Mouse (Mus musculus): Measurements from ENCODE around the gene Gmpr2. TPM values are rescaled to one million over a fixed set of nuclear protein-coding genes. Genes with fewer than 3 reads are reported as not detected.

Gmpr2 gene
- 60.7 and 61.6 TPM in 2 replicates for polyA plus RNA-seq (2016; fragmentation: Nextera tagmentation; extraction: Ambion mirVana)

GRCm38 (mm10) chr14:55671833-55672740, at the start of gene Gmpr2, which contains the start of gene Nedd8:
TSS of gene Gmpr2 (plus strand) at chr14:55671941.
TSS of gene Nedd8 (minus strand) at chr14:55672124.
- peak within 1 kb of the TSS; percentile 96 for H3K4me2 ChIP-seq (replicated peaks)
- H3K9me3 ChIP-seq = no peaks in the 10 kb centered on the region
- peaks cover 15% of the 10 kb centered on the region for H3K4me1 ChIP-seq
- H3K36me3 ChIP-seq = peaks cover 17% of the 10 kb centered on the region
- WGBS = 1% methylated on average over 38 of the region's 38 CpGs
- H3K9ac ChIP-seq = peak within 1 kb of the TSS; percentile 80
- H3K27me3 ChIP-seq (replicated peaks) = no peaks in the 10 kb centered on the region
- ATAC-seq (ENCODE audit: low FRiP score, low read depth) = peak; percentile 97
- H3K4me3 ChIP-seq = peak within 1 kb of the TSS; percentile 74
- H3K27ac ChIP-seq = peak within 1 kb of the TSS; percentile 72; the same call in 1 of the 2 replicates

GRCm38 (mm10) chr14:55628077-55628827, 43.5 kb upstream of the Gmpr2 start:
- whole genome bisulfite sequencing = 83% methylated on average over 27 of the region's 27 CpGs
- peaks cover 97% of the 10 kb centered on the region for H3K36me3 ChIP-seq

GRCm38 (mm10) chr14:55629312-55629711, 42.4 kb upstream of the Gmpr2 start:
- 0 out of 2 replicates have a peak overlapping the region, but pooled peaks have one; percentile 5 for H3K9ac ChIP-seq
- WGBS = 57% methylated on average over 5 of the region's 5 CpGs
- H3K4me3 ChIP-seq = no peak overlapping the region
- H3K4me2 ChIP-seq (replicated peaks) = no peak overlapping the region
- ATAC-seq (ENCODE audit: low FRiP score, low read depth) = no peak
- H3K27ac ChIP-seq = no peak overlapping the region
- peaks cover 5% of the 10 kb centered on the region for H3K4me1 ChIP-seq
- H3K9me3 ChIP-seq = no peaks in the 10 kb centered on the region
- peaks cover 98% of the 10 kb centered on the region for H3K36me3 ChIP-seq
- H3K27me3 ChIP-seq (replicated peaks) = no peaks in the 10 kb centered on the region

More at GRCm38 (mm10) chr14:55628077-55628827, 43.5 kb upstream of the Gmpr2 start:
- no peak for ATAC-seq (ENCODE audit: low FRiP score, low read depth)
- Histone ChIP-seq H3K27ac (no peak overlapping the region), H3K27me3 (replicated peaks) (no peaks in the 10 kb centered on the region), H3K9ac (no peak overlapping the region), H3K9me3 (no peaks in the 10 kb centered on the region), H3K4me1 (no peaks in the 10 kb centered on the region), H3K4me3 (no peak overlapping the region), H3K4me2 (replicated peaks) (no peak overlapping the region)

- H3K9me3 ChIP-seq = no peaks in the 10 kb centered on the region
- peaks cover 71% of the 10 kb centered on the region for H3K36me3 ChIP-seq
- WGBS = 4% methylated on average over 23 of the region's 23 CpGs
- H3K27ac ChIP-seq = no peak overlapping the region; the same call in 1 of the 2 replicates
- peak overlapping the region; percentile 79 for H3K9ac ChIP-seq
- H3K4me3 ChIP-seq = peak overlapping the region; percentile 68
- peak overlapping the region; percentile 94 for H3K4me2 ChIP-seq (replicated peaks)
- no peaks in the 10 kb centered on the region for H3K27me3 ChIP-seq (replicated peaks)
- ATAC-seq (ENCODE audit: low FRiP score, low read depth) = peak; percentile 80
- peaks cover 22% of the 10 kb centered on the region for H3K4me1 ChIP-seq
Measured at GRCm38 (mm10) chr14:55634874-55635522, 36.7 kb upstream of the Gmpr2 start.

GRCm38 (mm10) chr14:55635523-55636007, 36.2 kb upstream of the Gmpr2 start, which contains the start of gene Ipo4:
TSS of gene Ipo4 (minus strand) at chr14:55635957.
- Histone ChIP-seq H3K27me3 (replicated peaks) (no peaks in the 10 kb centered on the region), H3K4me1 (peaks cover 22% of the 10 kb centered on the region), H3K9ac (peak within 1 kb of the TSS; percentile 79), H3K9me3 (no peaks in the 10 kb centered on the region), H3K4me2 (replicated peaks) (peak within 1 kb of the TSS; percentile 94), H3K27ac (no peak within 1 kb of the TSS; the same call in 1 of the 2 replicates), H3K4me3 (peak within 1 kb of the TSS; percentile 68), H3K36me3 (peaks cover 71% of the 10 kb centered on the region)
- peak; percentile 87 for ATAC-seq (ENCODE audit: low FRiP score, low read depth)
- WGBS = 2% methylated on average over 33 of the region's 33 CpGs

- Histone ChIP-seq H3K27me3 (replicated peaks) (no peaks in the 10 kb centered on the region), H3K9ac (no peak within 1 kb of the TSS), H3K9me3 (no peaks in the 10 kb centered on the region), H3K4me1 (peaks cover 29% of the 10 kb centered on the region), H3K4me3 (no peak within 1 kb of the TSS), H3K36me3 (peaks cover 59% of the 10 kb centered on the region), H3K27ac (no peak within 1 kb of the TSS), H3K4me2 (replicated peaks) (no peak within 1 kb of the TSS)
- no peak for ATAC-seq (ENCODE audit: low FRiP score, low read depth)
- WGBS = 94% methylated on average over 9 of the region's 9 CpGs
Measured at GRCm38 (mm10) chr14:55637795-55638194, 33.9 kb upstream of the Gmpr2 start, which contains the start of gene Gm49378. TSS of gene Gm49378 (minus strand) at chr14:55637895.

GRCm38 (mm10) chr14:55640816-55641215, 30.9 kb upstream of the Gmpr2 start:
- Histone ChIP-seq H3K9me3 (no peaks in the 10 kb centered on the region), H3K9ac (no peak overlapping the region), H3K4me2 (replicated peaks) (no peak overlapping the region), H3K27ac (no peak overlapping the region), H3K36me3 (peaks cover 45% of the 10 kb centered on the region), H3K27me3 (replicated peaks) (no peaks in the 10 kb centered on the region), H3K4me3 (no peak overlapping the region), H3K4me1 (peaks cover 27% of the 10 kb centered on the region)
- ATAC-seq (ENCODE audit: low FRiP score, low read depth) = no peak
- 96% methylated on average over 14 of the region's 14 CpGs for WGBS

GRCm38 (mm10) chr14:55641291-55641690, 30.4 kb upstream of the Gmpr2 start:
- H3K9ac ChIP-seq = no peak overlapping the region
- 95% methylated on average over 13 of the region's 13 CpGs for WGBS
- no peaks in the 10 kb centered on the region for H3K27me3 ChIP-seq (replicated peaks)
- no peak overlapping the region for H3K4me3 ChIP-seq
- no peaks in the 10 kb centered on the region for H3K9me3 ChIP-seq
- H3K4me2 ChIP-seq (replicated peaks) = no peak overlapping the region
- H3K4me1 ChIP-seq = peaks cover 23% of the 10 kb centered on the region
- peaks cover 47% of the 10 kb centered on the region for H3K36me3 ChIP-seq
- ATAC-seq (ENCODE audit: low FRiP score, low read depth) = no peak
- H3K27ac ChIP-seq = no peak overlapping the region

GRCm38 (mm10) chr14:55642679-55643059, 29.1 kb upstream of the Gmpr2 start:
- WGBS = 27% methylated on average over 8 of the region's 8 CpGs
- ATAC-seq (ENCODE audit: low FRiP score, low read depth) = peak; percentile 30; the same call in 1 of the 2 replicates
- Histone ChIP-seq H3K9ac (peak overlapping the region; percentile 89), H3K4me1 (peaks cover 21% of the 10 kb centered on the region), H3K4me2 (replicated peaks) (peak overlapping the region; percentile 87), H3K9me3 (no peaks in the 10 kb centered on the region), H3K27me3 (replicated peaks) (no peaks in the 10 kb centered on the region), H3K27ac (peak overlapping the region; percentile 67), H3K4me3 (peak overlapping the region; percentile 83), H3K36me3 (peaks cover 46% of the 10 kb centered on the region)

GRCm38 (mm10) chr14:55643060-55643907, 28.5 kb upstream of the Gmpr2 start, which contains the start of gene Tm9sf1:
TSS of gene Tm9sf1 (minus strand) at chr14:55643806.
- Histone ChIP-seq H3K36me3 (peaks cover 39% of the 10 kb centered on the region), H3K9me3 (no peaks in the 10 kb centered on the region), H3K4me2 (replicated peaks) (peak within 1 kb of the TSS; percentile 87), H3K9ac (peak within 1 kb of the TSS; percentile 89), H3K4me3 (peak within 1 kb of the TSS; percentile 83), H3K27me3 (replicated peaks) (no peaks in the 10 kb centered on the region), H3K4me1 (peaks cover 21% of the 10 kb centered on the region), H3K27ac (peak within 1 kb of the TSS; percentile 67)
- peak; percentile 88 for ATAC-seq (ENCODE audit: low FRiP score, low read depth)
- under 1% methylated on average over 89 of the region's 89 CpGs for WGBS
